Mouse (Mus musculus): Measurements from ENCODE around the gene Atp2a1. TPM values are rescaled to one million over a fixed set of nuclear protein-coding genes. Genes with fewer than 3 reads are reported as not detected.
"Not testable (repeated sequence)": the region's sequence is repeated elsewhere in the genome, so short reads cannot be mapped to it uniquely, and the experiment has no call there.

Gene Atp2a1
- polyA plus RNA-seq, 1 experiment from 2014 or later, result 0.39 TPM

DNA sequence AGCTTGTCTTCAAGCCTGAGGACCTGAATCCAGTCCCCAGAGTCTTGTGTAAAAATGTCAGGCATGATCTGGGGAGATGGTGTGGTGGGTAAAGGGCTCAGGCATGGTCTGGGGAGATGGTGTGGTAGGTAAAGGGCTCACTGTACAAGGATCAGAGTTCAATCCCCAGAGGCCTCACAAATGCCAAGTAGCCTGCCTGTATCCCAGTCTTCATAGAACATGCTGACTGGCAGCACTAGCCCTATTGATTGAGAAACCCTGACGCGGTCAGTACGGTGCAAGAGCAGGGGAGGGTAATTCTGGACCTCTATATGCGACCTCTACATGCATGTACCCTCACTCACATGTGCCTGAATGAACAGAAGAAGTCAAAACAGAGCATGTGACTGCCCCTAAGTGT is 45.3 kb downstream of the Atp2a1 start:
- 75% methylated on average over 4 of the region's 4 CpGs for WGBS
- 0 out of 2 replicates have a peak, but pooled peaks cover 2% of the 10 kb centered on the region for H3K27me3 ChIP-seq (ENCODE audit: control insufficient read depth, insufficient read depth, low read depth, low read length)
- H3K4me3 ChIP-seq (ENCODE audit: low read depth, low read length), result no peak overlapping the region
- no peak overlapping the region for H3K9ac ChIP-seq (ENCODE audit: low read depth, low read length)
- no peak overlapping the region for H3K27ac ChIP-seq (ENCODE audit: low read length)
- H3K4me2 ChIP-seq (ENCODE audit: low read length), result no peak overlapping the region
- no peaks in the 10 kb centered on the region for H3K36me3 ChIP-seq (ENCODE audit: control insufficient read depth, insufficient read depth, low read length)
- H3K9me3 ChIP-seq (replicated peaks; ENCODE audit: control insufficient read depth, low read length, poor library complexity, severe bottlenecking), result no peaks in the 10 kb centered on the region
- ATAC-seq, result no peak
- no peaks in the 10 kb centered on the region for H3K4me1 ChIP-seq (ENCODE audit: control insufficient read depth, insufficient read depth, low read length)

DNA sequence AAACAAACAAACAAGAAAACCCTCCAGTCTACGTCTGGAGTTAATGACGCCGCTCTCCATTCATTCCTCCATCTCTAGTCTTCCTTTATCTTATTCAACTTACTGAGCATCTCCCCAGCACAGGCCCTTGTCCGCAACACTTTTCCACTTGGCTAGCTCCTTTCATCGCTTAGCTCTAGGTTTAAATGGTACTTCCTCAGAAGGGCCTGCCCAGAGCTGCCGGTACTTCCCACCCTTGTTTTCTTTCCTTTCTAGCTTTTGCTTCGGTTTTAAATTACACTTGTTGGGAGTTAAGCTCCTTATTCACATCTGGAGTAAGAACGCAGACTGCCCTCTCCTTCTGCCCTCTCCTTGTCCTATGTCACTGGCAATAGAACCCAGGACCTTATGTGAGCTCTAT is 45.9 kb downstream of the Atp2a1 start:
- Histone ChIP-seq H3K9me3 (replicated peaks; ENCODE audit: control insufficient read depth, low read length, poor library complexity, severe bottlenecking) (no peaks in the 10 kb centered on the region), H3K27me3 (ENCODE audit: control insufficient read depth, insufficient read depth, low read depth, low read length) (0 out of 2 replicates have a peak, but pooled peaks cover 2% of the 10 kb centered on the region), H3K4me1 (ENCODE audit: control insufficient read depth, insufficient read depth, low read length) (no peaks in the 10 kb centered on the region), H3K4me2 (ENCODE audit: low read length) (no peak overlapping the region), H3K36me3 (ENCODE audit: control insufficient read depth, insufficient read depth, low read length) (no peaks in the 10 kb centered on the region), H3K4me3 (ENCODE audit: low read depth, low read length) (no peak overlapping the region), H3K9ac (ENCODE audit: low read depth, low read length) (no peak overlapping the region), H3K27ac (ENCODE audit: low read length) (no peak overlapping the region)
- 8% methylated on average over 8 of the region's 8 CpGs for WGBS
- no peak for ATAC-seq

DNA sequence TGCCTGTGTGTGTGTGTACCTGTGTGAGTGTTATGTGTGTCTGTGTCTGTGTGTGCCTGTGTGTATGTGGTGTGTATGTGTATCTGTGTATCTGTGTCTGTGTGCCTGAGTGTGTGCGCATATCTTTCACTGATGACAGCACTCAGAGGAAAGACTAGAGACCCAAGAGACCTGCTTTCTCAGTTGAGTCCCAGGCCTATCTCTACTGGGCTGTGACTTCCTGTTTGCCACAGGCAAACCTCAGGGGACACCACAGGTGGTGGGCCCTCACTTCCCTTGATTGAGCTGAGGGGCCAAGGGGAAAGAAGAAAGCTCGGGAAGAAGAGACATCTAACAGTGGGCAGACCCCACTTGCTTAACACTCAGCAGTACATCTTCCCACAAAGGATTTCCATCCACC is 46.3 kb downstream of the Atp2a1 start:
- Histone ChIP-seq H3K27ac (ENCODE audit: low read length) (no peak overlapping the region), H3K4me3 (ENCODE audit: low read depth, low read length) (no peak overlapping the region), H3K4me1 (ENCODE audit: control insufficient read depth, insufficient read depth, low read length) (no peaks in the 10 kb centered on the region), H3K9ac (ENCODE audit: low read depth, low read length) (no peak overlapping the region), H3K27me3 (ENCODE audit: control insufficient read depth, insufficient read depth, low read depth, low read length) (0 out of 2 replicates have a peak, but pooled peaks cover 2% of the 10 kb centered on the region), H3K36me3 (ENCODE audit: control insufficient read depth, insufficient read depth, low read length) (no peaks in the 10 kb centered on the region), H3K4me2 (ENCODE audit: low read length) (no peak overlapping the region), H3K9me3 (replicated peaks; ENCODE audit: control insufficient read depth, low read length, poor library complexity, severe bottlenecking) (no peaks in the 10 kb centered on the region)
- 43% methylated on average over 2 of the region's 2 CpGs for WGBS
- ATAC-seq, result no peak

DNA sequence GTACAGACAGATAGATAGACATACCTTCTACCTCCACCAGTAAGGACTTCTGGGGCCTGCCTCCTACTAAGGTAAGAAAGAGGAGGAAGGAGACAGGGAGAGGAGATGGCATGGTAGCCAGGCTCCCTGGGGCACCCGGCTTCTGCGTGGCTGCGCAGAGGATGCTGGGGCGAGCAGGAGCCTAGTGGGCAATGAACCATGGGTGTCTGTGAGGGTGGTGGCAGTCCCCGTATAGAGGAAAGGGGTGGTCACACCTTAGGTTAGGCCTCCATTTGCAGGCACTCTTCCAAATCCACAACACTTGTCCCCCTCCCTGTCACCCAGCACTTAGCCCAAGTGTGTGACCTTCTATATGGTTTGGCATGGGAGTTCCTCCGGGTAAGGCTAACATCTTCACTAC is 48.2 kb downstream of the Atp2a1 start, which contains the start of gene Cd19:
Gene Cd19 (minus strand): TSS at position 165 of the 400 bp plus-strand sequence.
- no peak within 1 kb of the TSS for H3K27ac ChIP-seq (ENCODE audit: low read length)
- H3K27me3 ChIP-seq (ENCODE audit: control insufficient read depth, insufficient read depth, low read depth, low read length), result 0 out of 2 replicates have a peak, but pooled peaks cover 2% of the 10 kb centered on the region
- ATAC-seq, result no peak
- 92% methylated on average over 6 of the region's 6 CpGs for WGBS
- H3K9ac ChIP-seq (ENCODE audit: low read depth, low read length), result no peak within 1 kb of the TSS
- no peaks in the 10 kb centered on the region for H3K4me1 ChIP-seq (ENCODE audit: control insufficient read depth, insufficient read depth, low read length)
- H3K9me3 ChIP-seq (replicated peaks; ENCODE audit: control insufficient read depth, low read length, poor library complexity, severe bottlenecking), result no peaks in the 10 kb centered on the region
- H3K36me3 ChIP-seq (ENCODE audit: control insufficient read depth, insufficient read depth, low read length), result no peaks in the 10 kb centered on the region
- no peak within 1 kb of the TSS for H3K4me3 ChIP-seq (ENCODE audit: low read depth, low read length)
- H3K4me2 ChIP-seq (ENCODE audit: low read length), result no peak within 1 kb of the TSS

DNA sequence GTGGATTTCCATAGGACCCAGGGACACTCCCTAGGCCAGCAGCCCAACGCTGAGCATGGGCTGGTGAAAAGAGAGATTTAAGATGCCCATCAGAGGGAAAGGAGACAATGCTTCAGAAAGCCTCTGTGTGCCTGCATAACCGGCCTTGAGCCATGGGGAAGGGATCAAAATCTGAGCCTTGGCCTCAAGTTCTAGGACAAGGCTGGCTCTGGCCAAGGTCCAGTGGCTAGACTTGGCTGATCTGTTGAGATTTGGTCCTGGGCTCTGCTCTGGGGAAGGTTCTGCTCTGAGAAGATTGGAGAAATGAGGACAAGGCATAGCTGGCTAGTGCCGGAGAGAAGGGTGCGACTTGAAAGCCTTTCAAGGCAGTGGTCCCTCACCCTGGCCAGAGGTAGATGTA is 51.8 kb downstream of the Atp2a1 start:
- H3K27me3 ChIP-seq (ENCODE audit: control insufficient read depth, insufficient read depth, low read depth, low read length), result 0 out of 2 replicates have a peak, but pooled peaks cover 2% of the 10 kb centered on the region
- no peak overlapping the region for H3K4me3 ChIP-seq (ENCODE audit: low read depth, low read length)
- WGBS, result 83% methylated on average over 4 of the region's 4 CpGs
- no peaks in the 10 kb centered on the region for H3K36me3 ChIP-seq (ENCODE audit: control insufficient read depth, insufficient read depth, low read length)
- no peak overlapping the region for H3K4me2 ChIP-seq (ENCODE audit: low read length)
- no peaks in the 10 kb centered on the region for H3K9me3 ChIP-seq (replicated peaks; ENCODE audit: control insufficient read depth, low read length, poor library complexity, severe bottlenecking)
- no peak overlapping the region for H3K9ac ChIP-seq (ENCODE audit: low read depth, low read length)
- no peaks in the 10 kb centered on the region for H3K4me1 ChIP-seq (ENCODE audit: control insufficient read depth, insufficient read depth, low read length)
- no peak overlapping the region for H3K27ac ChIP-seq (ENCODE audit: low read length)
- no peak for ATAC-seq

DNA sequence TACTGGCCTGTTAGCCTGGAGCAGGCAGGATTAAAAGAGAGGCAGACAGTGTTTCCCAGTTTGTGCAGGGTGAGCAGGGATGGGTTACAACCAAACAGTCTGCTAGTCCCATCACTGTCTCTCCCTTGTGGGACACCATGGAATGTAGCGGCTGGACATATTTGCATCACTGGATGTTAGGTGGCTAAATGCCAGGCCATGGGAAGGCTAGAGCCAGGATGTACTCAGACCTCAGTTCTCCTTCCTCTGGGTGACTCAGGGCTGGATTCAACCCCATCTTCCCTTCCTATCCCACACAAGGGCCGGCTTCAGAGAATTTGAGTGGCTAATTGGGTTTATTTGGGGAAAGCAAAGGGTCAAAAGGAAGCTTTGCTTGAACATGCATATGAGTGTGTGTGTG is 54.2 kb downstream of the Atp2a1 start:
- no peak overlapping the region for H3K27ac ChIP-seq (ENCODE audit: low read length)
- H3K4me3 ChIP-seq (ENCODE audit: low read depth, low read length), result no peak overlapping the region
- no peak overlapping the region for H3K4me2 ChIP-seq (ENCODE audit: low read length)
- ATAC-seq, result no peak
- no peaks in the 10 kb centered on the region for H3K9me3 ChIP-seq (replicated peaks; ENCODE audit: control insufficient read depth, low read length, poor library complexity, severe bottlenecking)
- no peaks in the 10 kb centered on the region for H3K27me3 ChIP-seq (ENCODE audit: control insufficient read depth, insufficient read depth, low read depth, low read length)
- no peak overlapping the region for H3K9ac ChIP-seq (ENCODE audit: low read depth, low read length)
- 94% methylated on average over 2 of the region's 2 CpGs for WGBS
- H3K4me1 ChIP-seq (ENCODE audit: control insufficient read depth, insufficient read depth, low read length), result no peaks in the 10 kb centered on the region
- H3K36me3 ChIP-seq (ENCODE audit: control insufficient read depth, insufficient read depth, low read length), result no peaks in the 10 kb centered on the region

DNA sequence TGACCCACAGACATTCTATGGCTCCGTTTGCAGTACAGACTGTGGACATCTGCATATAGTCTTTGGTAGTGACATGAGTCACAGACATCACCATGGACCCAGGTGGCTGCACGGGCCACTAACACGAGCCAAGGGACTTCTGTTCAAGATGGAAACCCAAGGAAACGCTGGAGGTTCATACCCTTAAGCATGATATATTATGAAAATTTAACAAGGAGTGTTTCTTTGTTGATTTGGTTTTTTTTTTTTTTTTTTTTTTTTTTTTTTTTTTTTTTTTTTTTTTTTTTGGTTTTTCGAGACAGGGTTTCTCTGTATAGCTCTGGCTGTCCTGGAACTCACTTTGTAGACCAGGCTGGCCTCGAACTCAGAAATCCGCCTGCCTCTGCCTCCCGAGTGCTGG is 60.4 kb downstream of the Atp2a1 start:
- not testable (repeated sequence) for H3K9me3 ChIP-seq (replicated peaks; ENCODE audit: control insufficient read depth, low read length, poor library complexity, severe bottlenecking); H3K4me2 ChIP-seq (ENCODE audit: low read length); H3K9ac ChIP-seq (ENCODE audit: low read depth, low read length); H3K4me3 ChIP-seq (ENCODE audit: low read depth, low read length); ATAC-seq; H3K4me1 ChIP-seq (ENCODE audit: control insufficient read depth, insufficient read depth, low read length); H3K27ac ChIP-seq (ENCODE audit: low read length); H3K36me3 ChIP-seq (ENCODE audit: control insufficient read depth, insufficient read depth, low read length); H3K27me3 ChIP-seq (ENCODE audit: control insufficient read depth, insufficient read depth, low read depth, low read length)
- 87% methylated on average over 7 of the region's 8 CpGs for WGBS

- Histone ChIP-seq H3K27ac (ENCODE audit: low read length) (no peak overlapping the region), H3K9me3 (replicated peaks; ENCODE audit: control insufficient read depth, low read length, poor library complexity, severe bottlenecking) (no peaks in the 10 kb centered on the region), H3K4me1 (ENCODE audit: control insufficient read depth, insufficient read depth, low read length) (peaks cover 6% of the 10 kb centered on the region), H3K36me3 (ENCODE audit: control insufficient read depth, insufficient read depth, low read length) (no peaks in the 10 kb centered on the region), H3K4me3 (ENCODE audit: low read depth, low read length) (no peak overlapping the region), H3K9ac (ENCODE audit: low read depth, low read length) (no peak overlapping the region), H3K27me3 (ENCODE audit: control insufficient read depth, insufficient read depth, low read depth, low read length) (no peaks in the 10 kb centered on the region), H3K4me2 (ENCODE audit: low read length) (no peak overlapping the region)
- no peak for ATAC-seq
- WGBS, result 11% methylated on average over 5 of the region's 5 CpGs
Measured at GRCm38 (mm10) chr7:126399548-126399947, 63.4 kb downstream of the Atp2a1 start.

GRCm38 (mm10) chr7:126397822-126398221 is 65.1 kb downstream of the Atp2a1 start:
- WGBS, result 97% methylated on average over 4 of the region's 4 CpGs
- H3K4me1 ChIP-seq (ENCODE audit: control insufficient read depth, insufficient read depth, low read length), result peaks cover 6% of the 10 kb centered on the region

More at GRCm38 (mm10) chr7:126397822-126398221, 65.1 kb downstream of the Atp2a1 start:
- no peak overlapping the region for H3K4me3 ChIP-seq (ENCODE audit: low read depth, low read length)
- ATAC-seq, result no peak
- H3K36me3 ChIP-seq (ENCODE audit: control insufficient read depth, insufficient read depth, low read length), result no peaks in the 10 kb centered on the region
- H3K9me3 ChIP-seq (replicated peaks; ENCODE audit: control insufficient read depth, low read length, poor library complexity, severe bottlenecking), result no peaks in the 10 kb centered on the region
- no peak overlapping the region for H3K9ac ChIP-seq (ENCODE audit: low read depth, low read length)
- H3K4me2 ChIP-seq (ENCODE audit: low read length), result no peak overlapping the region
- no peak overlapping the region for H3K27ac ChIP-seq (ENCODE audit: low read length)
- H3K27me3 ChIP-seq (ENCODE audit: control insufficient read depth, insufficient read depth, low read depth, low read length), result no peaks in the 10 kb centered on the region

All from midbrain, embryonic 16.5 days (tissue).